25 mouse cellular contexts compared by ENCODE assay signal in genomic region chr6:117084833-117085500, GRCm38 (mm10).
DNase-seq lines count a peak whose midpoint lies in the region; ATAC-seq and TF ChIP-seq lines count a peak whose summit lies in the region.
"Had no signal": no experiment of that assay in that cellular context is flagged by ENCODE, and none has a peak within 500 bp of the region (broad histone marks: within the 10 kb centered on the region; RNA-seq: fewer than 3 reads in every experiment).

No protein-coding gene starts in this region.

- no peak overlapping the region for H3K27ac ChIP-seq in hindbrain, postnatal 0 days
- H3K27ac ChIP-seq in hindbrain, embryonic 12.5 days = no peak overlapping the region
- 0 out of 2 replicates have a peak overlapping the region, but pooled peaks have one; percentile 4 for H3K27ac ChIP-seq in embryonic facial prominence, embryonic 15.5 days (replicated peaks)
- H3K27ac ChIP-seq: layer of hippocampus, adult 2 months; limb, embryonic 13.5 days; lung, embryonic 15.5 days; midbrain, embryonic 12.5 days had no signal

- no peaks in the 10 kb centered on the region for H3K4me1 ChIP-seq in hindbrain, postnatal 0 days (ENCODE audit: insufficient read depth, low read length)
- H3K4me1 ChIP-seq in hindbrain, embryonic 12.5 days = no peaks in the 10 kb centered on the region; the same call in 1 of the 2 replicates
- no peaks in the 10 kb centered on the region for H3K4me1 ChIP-seq in embryonic facial prominence, embryonic 15.5 days
- H3K4me1 ChIP-seq: lung, embryonic 15.5 days; midbrain, embryonic 12.5 days had no signal

- H3K4me2 ChIP-seq in hindbrain, postnatal 0 days (ENCODE audit: low read depth, low read length) = no peak overlapping the region
- H3K4me2 ChIP-seq in hindbrain, embryonic 12.5 days (replicated peaks) = no peak overlapping the region
- no peak overlapping the region for H3K4me2 ChIP-seq in embryonic facial prominence, embryonic 15.5 days (replicated peaks)
- H3K4me2 ChIP-seq: heart, embryonic 11.5 days; limb, embryonic 13.5 days; liver, embryonic 11.5 days; lung, embryonic 15.5 days; midbrain, embryonic 12.5 days had no signal

- WGBS in hindbrain, postnatal 0 days = 51% methylated on average over 13 of the region's 13 CpGs
- 77% methylated on average over 13 of the region's 13 CpGs for WGBS in hindbrain, embryonic 12.5 days
- WGBS in embryonic facial prominence, embryonic 15.5 days = 44% methylated on average over 13 of the region's 13 CpGs

- TF ChIP-seq CTCF in hindbrain, postnatal 0 days (IDR thresholded peaks at IDR 0.05; ENCODE audit: low read depth) = no peak

- peak; percentile 47 for ATAC-seq in frontal cortex, adult (ENCODE audit: low TSS enrichment)
- no peak for ATAC-seq in hindbrain, postnatal 0 days
- ATAC-seq in hindbrain, embryonic 12.5 days (ENCODE audit: low FRiP score) = no peak
- ATAC-seq in embryonic facial prominence, embryonic 15.5 days (ENCODE audit: insufficient number of reproducible peaks, low FRiP score, low TSS enrichment, low read depth) = no peak
- ATAC-seq: CD4-positive, CD25-positive, alpha-beta regulatory T cell, adult 4 months; forebrain, embryonic 16.5 days; inflammation-experienced regulatory T-cells, adult 6 months had no signal

- no peak overlapping the region for H3K9ac ChIP-seq in hindbrain, postnatal 0 days (replicated peaks; ENCODE audit: low read length)
- no peak overlapping the region for H3K9ac ChIP-seq in hindbrain, embryonic 12.5 days
- no peak overlapping the region for H3K9ac ChIP-seq in embryonic facial prominence, embryonic 15.5 days
- H3K9ac ChIP-seq: limb, embryonic 13.5 days; lung, embryonic 15.5 days; midbrain, embryonic 12.5 days had no signal

- no peaks in the 10 kb centered on the region for H3K9me3 ChIP-seq in hindbrain, postnatal 0 days (ENCODE audit: low read length)
- H3K9me3 ChIP-seq in hindbrain, embryonic 12.5 days (replicated peaks) = no peaks in the 10 kb centered on the region
- no peaks in the 10 kb centered on the region for H3K9me3 ChIP-seq in embryonic facial prominence, embryonic 15.5 days (replicated peaks)
- H3K9me3 ChIP-seq: limb, embryonic 13.5 days; lung, embryonic 15.5 days; midbrain, embryonic 12.5 days had no signal

- no peaks in the 10 kb centered on the region for H3K36me3 ChIP-seq in hindbrain, postnatal 0 days (ENCODE audit: insufficient read depth, low read length)
- no peaks in the 10 kb centered on the region for H3K36me3 ChIP-seq in hindbrain, embryonic 12.5 days
- no peaks in the 10 kb centered on the region for H3K36me3 ChIP-seq in embryonic facial prominence, embryonic 15.5 days
- H3K36me3 ChIP-seq: limb, embryonic 13.5 days; lung, embryonic 15.5 days; midbrain, embryonic 12.5 days had no signal

- no peak for DNase-seq in frontal cortex, postnatal 36 days (ENCODE audit: low spot score in 2 of 2)
- peak; percentile 19 for DNase-seq in hindbrain, postnatal 0 days (ENCODE audit: low spot score)
- peak; percentile 42 for DNase-seq in mesoderm, embryonic 11.5 days (ENCODE audit: low read depth, low spot score)
- DNase-seq in layer of hippocampus, adult 8-10 months (ENCODE audit: low spot score in 2 of 2) = no peak
- DNase-seq: adrenal gland, postnatal 14 days; cerebellum, adult 11-12 months; cerebellum, postnatal 10 days; gastrocnemius, postnatal 14 days; heart, postnatal 36 days; kidney, postnatal 36 days; right cerebral cortex, adult 18-20 months; spleen, adult 18-20 months; thymus, postnatal 25 days had no signal

- H3K4me3 ChIP-seq in hindbrain, postnatal 0 days (ENCODE audit: low read length) = no peak overlapping the region
- no peak overlapping the region for H3K4me3 ChIP-seq in hindbrain, embryonic 12.5 days
- H3K4me3 ChIP-seq in embryonic facial prominence, embryonic 15.5 days (replicated peaks) = no peak overlapping the region
- H3K4me3 ChIP-seq: layer of hippocampus, adult 2 months; limb, embryonic 13.5 days; lung, embryonic 15.5 days; midbrain, embryonic 12.5 days had no signal

- no peaks in the 10 kb centered on the region for H3K27me3 ChIP-seq in hindbrain, postnatal 0 days (ENCODE audit: insufficient read depth, low read length)
- no peaks in the 10 kb centered on the region for H3K27me3 ChIP-seq in hindbrain, embryonic 12.5 days
- H3K27me3 ChIP-seq in embryonic facial prominence, embryonic 15.5 days = no peaks in the 10 kb centered on the region
- H3K27me3 ChIP-seq: lung, embryonic 15.5 days; midbrain, embryonic 12.5 days had no signal

Comparison
In these comparisons a context has a peak if more than half of its experiments do, and no peak if none do; other contexts are left out.
1. DNase-seq: peak in hindbrain, postnatal 0 days (single experiment) and mesoderm, embryonic 11.5 days (single experiment); none in frontal cortex, postnatal 36 days (0 of 2) and layer of hippocampus, adult 8-10 months (0 of 2).